Mouse (Mus musculus) embryonic facial prominence, embryonic 10.5 days (tissue): Measurements from ENCODE around the gene Cd28. TPM values are rescaled to one million over a fixed set of nuclear protein-coding genes. Genes with fewer than 3 reads are reported as not detected.

Experiments
- DNase-seq: peaks from one replicate; pipeline ENCODE4 v3.0.0-alpha.2; 2017; ENCODE audit warnings: low spot score
- H3K27ac ChIP-seq: fragments of 300-500 bp; sonication (generic); replicated peaks from 2 replicates; pipeline ENCODE4 v1.5.1; 2016; ENCODE audit warnings: mild to moderate bottlenecking
- H3K27me3 ChIP-seq: fragments of 300-500 bp; sonication (generic); replicated peaks from 2 replicates; pipeline ENCODE4 v1.6.1; 2016; ENCODE audit warnings: low read depth, mild to moderate bottlenecking; ENCODE audit not compliant: poor library complexity, severe bottlenecking
- H3K36me3 ChIP-seq: fragments of 300-500 bp; sonication (generic); replicated peaks from 2 replicates; pipeline ENCODE4 v1.6.1; 2016; ENCODE audit warnings: mild to moderate bottlenecking, moderate library complexity
- H3K4me1 ChIP-seq: fragments of 300-500 bp; sonication (generic); 2 replicates; pipeline ENCODE4 v1.6.1; 2016
- H3K4me3 ChIP-seq: fragments of 300-500 bp; sonication (generic); 2 replicates; pipeline ENCODE4 v1.5.1; 2016; ENCODE audit warnings: mild to moderate bottlenecking, moderate library complexity
- H3K9me3 ChIP-seq: fragments of 300-500 bp; sonication (generic); 2 replicates; pipeline ENCODE4 v1.6.1; 2016; ENCODE audit warnings: mild to moderate bottlenecking
- WGBS: fragments of 180-500 bp; shearing (Covaris S2); methylation state at CpG from one replicate; pipeline ENCODE4 v1.1.7; 2016; 5-methylcytosine and 5-hydroxymethylcytosine counted together
- polyA plus RNA-seq: library from polyadenylated mRNA; unstranded; fragments of >200 nt; fragmentation: Nextera tagmentation; extraction: Ambion mirVana; gene quantifications from 2 replicates; pipeline ENCODE4 v1.2.1, GENCODE M21; 2016

The Cd28 gene
- 0.09 and 0.11 TPM in 2 replicates for polyA plus RNA-seq

DNA sequence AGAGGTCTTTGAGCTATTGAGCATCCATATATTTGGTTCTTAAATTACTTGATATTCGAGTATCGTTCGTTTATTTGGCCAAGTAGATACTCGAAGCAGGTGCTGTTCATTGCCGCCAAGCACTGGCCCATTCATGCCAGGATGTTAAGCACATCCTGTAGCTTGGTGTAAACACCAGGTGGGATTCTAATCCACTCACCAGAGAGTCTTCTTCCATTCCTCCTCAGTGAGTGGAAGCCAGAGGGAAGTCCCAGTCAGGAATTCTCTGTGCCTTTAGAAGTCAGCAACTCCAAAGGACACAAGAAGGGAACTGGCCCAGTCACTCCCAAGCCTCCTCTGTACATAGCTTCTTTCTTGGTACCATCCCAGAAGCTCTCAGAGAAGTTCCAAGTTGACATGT, at the start of gene Cd28:
Cd28 (plus strand) TSS at position 234 of the 400 bp plus-strand sequence.
- WGBS: 87% methylated on average over 5 of the region's 5 CpGs
- no peak for DNase-seq
- Histone ChIP-seq H3K36me3 (no peaks in the 10 kb centered on the region), H3K4me3 (no peak within 1 kb of the TSS), H3K9me3 (0 out of 2 replicates have a peak, but pooled peaks cover 3% of the 10 kb centered on the region), H3K4me1 (no peaks in the 10 kb centered on the region), H3K27ac (no peak within 1 kb of the TSS), H3K27me3 (no peaks in the 10 kb centered on the region)

DNA sequence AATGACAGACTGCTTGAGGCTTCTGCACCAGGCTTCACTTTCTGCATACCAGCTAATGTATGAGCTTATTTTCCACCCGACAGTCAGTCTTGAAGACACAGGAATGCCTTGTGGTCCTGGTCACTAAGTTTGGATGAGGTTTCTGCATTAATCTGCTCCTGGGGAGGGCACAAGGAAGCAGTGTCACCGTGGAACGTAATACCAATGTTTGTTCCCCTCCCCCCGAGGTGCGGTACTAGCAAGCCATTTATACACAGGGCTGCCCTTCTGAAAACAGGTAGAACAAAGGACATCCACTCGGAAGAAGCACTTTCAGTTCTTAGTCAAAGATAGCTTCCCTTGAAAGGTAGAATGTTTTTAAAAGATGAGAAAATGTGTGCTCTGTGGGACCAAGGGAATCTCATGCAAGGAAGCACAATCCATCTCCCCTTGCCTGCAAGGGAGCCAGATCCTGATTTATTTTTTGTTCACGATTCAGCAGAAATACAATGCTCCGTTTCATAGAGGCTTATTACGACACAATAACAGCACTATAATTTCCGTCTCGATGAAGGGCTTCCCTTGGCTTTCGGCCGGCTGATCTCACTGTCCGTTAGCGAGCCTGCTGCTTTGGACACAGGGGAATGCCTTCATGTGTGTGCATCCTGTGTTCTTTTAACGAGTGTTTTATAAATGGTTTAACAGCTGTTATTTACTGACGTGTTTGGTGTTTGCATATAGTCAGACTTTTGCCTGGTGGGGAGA, 48.6 kb upstream of the Cd28 start:
- no peak for DNase-seq
- Histone ChIP-seq H3K36me3 (no peaks in the 10 kb centered on the region), H3K9me3 (no peaks in the 10 kb centered on the region), H3K4me3 (no peak overlapping the region), H3K27me3 (no peaks in the 10 kb centered on the region), H3K4me1 (0 out of 2 replicates have a peak, but pooled peaks cover 8% of the 10 kb centered on the region), H3K27ac (no peak overlapping the region)
- 64% methylated on average over 17 of the region's 17 CpGs for WGBS

DNA sequence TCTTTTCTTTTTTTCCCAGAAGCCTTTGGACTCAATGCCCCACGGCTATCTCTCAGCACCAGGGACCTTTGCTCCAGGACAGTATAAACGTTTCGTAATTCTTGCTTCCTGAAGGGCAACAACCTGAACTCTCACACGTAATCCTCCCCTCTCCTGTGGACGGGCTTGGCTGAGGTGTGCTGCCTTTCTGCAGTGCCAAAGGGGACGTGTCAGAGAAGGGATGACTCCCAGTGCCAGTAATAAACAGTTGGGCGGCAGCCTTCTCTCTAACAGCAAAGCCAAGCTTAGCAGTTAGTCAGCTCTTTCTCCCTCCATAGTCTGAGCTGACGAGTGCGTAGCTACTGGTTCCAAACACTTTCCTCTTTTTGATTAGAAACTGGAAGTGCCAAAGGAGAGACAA, 47.6 kb upstream of the Cd28 start:
- no peaks in the 10 kb centered on the region for H3K36me3 ChIP-seq
- no peaks in the 10 kb centered on the region for H3K9me3 ChIP-seq
- no peak overlapping the region for H3K27ac ChIP-seq
- no peak overlapping the region for H3K4me3 ChIP-seq
- 71% methylated on average over 9 of the region's 9 CpGs for WGBS
- H3K27me3 ChIP-seq: no peaks in the 10 kb centered on the region
- 0 out of 2 replicates have a peak, but pooled peaks cover 8% of the 10 kb centered on the region for H3K4me1 ChIP-seq
- DNase-seq: no peak

DNA sequence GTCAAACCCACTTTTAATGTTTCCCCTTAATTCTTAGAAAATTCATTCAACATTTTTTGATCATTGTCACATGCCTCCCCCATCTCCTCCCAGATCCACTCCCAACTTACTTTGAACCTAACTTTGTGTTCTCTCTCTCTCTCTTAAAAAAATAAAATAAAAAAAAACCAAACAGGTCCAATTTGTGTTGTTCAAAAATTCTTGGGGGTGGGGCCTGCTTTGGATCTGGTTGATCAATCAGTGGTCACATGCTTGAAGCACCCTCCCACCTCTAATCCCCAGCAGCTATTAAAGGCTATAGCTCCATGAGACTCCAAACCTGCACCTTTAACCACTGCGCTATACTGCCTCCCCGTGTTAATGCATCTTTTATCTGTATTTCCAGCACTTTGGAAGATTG, 46.9 kb upstream of the Cd28 start:
- DNase-seq: no peak
- WGBS: 99% methylated on average over 2 of the region's 2 CpGs
- H3K27ac ChIP-seq: no peak overlapping the region
- H3K4me3 ChIP-seq: no peak overlapping the region
- H3K9me3 ChIP-seq: no peaks in the 10 kb centered on the region
- no peaks in the 10 kb centered on the region for H3K27me3 ChIP-seq
- no peaks in the 10 kb centered on the region for H3K36me3 ChIP-seq
- 0 out of 2 replicates have a peak, but pooled peaks cover 8% of the 10 kb centered on the region for H3K4me1 ChIP-seq

DNA sequence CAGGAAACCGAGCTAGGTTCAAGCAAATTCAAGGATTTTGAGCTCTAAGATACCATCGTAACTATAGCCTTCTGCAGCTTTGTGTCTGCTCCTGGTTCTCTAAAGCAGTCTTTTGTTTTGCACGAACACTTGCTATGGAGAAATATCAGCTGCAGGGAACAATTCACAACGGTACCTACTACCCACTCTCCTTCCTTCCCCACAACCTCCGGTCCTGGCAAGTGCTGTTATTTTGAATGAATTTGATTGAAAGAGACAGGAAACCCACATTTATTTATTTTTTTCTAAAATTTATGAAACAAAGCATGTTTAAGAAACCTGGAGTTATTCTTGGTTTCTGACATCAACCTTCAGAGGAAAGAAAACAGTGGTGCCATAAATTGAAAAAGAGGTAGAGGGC, 46.4 kb upstream of the Cd28 start:
- Histone ChIP-seq H3K36me3 (no peaks in the 10 kb centered on the region), H3K27ac (no peak overlapping the region), H3K27me3 (no peaks in the 10 kb centered on the region), H3K4me3 (no peak overlapping the region), H3K4me1 (0 out of 2 replicates have a peak, but pooled peaks cover 8% of the 10 kb centered on the region), H3K9me3 (no peaks in the 10 kb centered on the region)
- 87% methylated on average over 5 of the region's 5 CpGs for WGBS
- DNase-seq: no peak

DNA sequence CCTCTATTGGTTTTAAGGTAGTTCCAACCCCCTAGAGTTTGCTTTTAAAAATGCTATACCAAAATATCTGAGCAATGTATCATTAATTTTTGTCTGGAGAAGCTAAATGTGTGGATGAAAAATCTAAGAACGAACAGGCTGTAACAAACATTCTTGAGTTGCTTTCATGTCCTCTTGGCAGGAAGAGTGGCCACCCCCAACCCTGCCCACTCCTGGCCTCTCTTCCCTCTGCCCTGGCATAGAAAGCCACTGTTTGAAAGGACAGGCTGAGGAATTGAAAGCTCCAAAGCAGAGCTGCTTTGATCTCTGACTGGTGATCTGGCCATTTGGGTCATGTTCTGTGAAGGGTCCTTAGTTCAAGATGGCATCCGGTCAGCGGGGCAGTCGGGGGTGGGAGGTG, 32.8 kb upstream of the Cd28 start:
- H3K36me3 ChIP-seq: no peaks in the 10 kb centered on the region
- 90% methylated on average over 4 of the region's 4 CpGs for WGBS
- no peak overlapping the region for H3K27ac ChIP-seq
- H3K4me1 ChIP-seq: no peaks in the 10 kb centered on the region
- H3K4me3 ChIP-seq: no peak overlapping the region
- no peaks in the 10 kb centered on the region for H3K9me3 ChIP-seq
- DNase-seq: no peak
- H3K27me3 ChIP-seq: no peaks in the 10 kb centered on the region

DNA sequence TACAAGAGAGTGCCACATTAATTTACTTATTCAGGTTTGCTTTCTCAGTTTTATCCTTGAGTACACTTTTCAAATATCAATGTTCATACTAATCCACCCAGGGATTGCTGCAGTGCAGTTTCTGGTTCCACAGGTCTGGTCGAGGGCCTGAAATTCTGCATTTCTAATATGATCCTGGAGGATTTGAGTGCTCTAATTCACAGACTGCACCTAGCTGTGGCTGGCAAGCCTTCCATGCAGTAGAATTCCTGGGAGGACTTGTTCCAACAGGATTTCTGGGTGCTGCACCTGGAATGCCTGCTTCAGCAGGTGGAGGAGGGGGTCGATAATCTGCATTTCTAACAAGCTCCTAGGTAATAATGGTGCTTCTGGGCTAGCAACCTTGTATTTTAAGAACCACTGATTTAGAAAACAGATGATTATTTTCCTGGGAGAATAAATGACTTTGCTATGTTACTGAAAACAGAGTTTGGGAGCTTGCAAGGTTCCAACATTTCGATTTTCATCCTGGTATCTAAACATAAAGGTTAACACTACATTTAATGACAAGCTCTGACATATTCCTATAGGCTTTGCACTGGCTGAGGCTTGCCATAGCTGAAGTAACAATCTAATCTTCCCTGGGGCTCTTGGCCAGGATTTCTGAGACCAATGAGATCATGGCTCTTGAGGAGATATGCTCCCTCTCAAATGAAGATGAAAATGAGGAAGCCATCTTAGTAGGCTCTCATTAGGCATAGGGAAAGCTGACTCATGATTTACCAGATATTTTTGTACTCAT, 20.3 kb upstream of the Cd28 start:
- Histone ChIP-seq H3K4me1 (no peaks in the 10 kb centered on the region), H3K27me3 (no peaks in the 10 kb centered on the region), H3K36me3 (no peaks in the 10 kb centered on the region), H3K4me3 (no peak overlapping the region), H3K9me3 (no peaks in the 10 kb centered on the region), H3K27ac (no peak overlapping the region)
- WGBS: 79% methylated on average over 3 of the region's 3 CpGs
- DNase-seq: no peak

DNA sequence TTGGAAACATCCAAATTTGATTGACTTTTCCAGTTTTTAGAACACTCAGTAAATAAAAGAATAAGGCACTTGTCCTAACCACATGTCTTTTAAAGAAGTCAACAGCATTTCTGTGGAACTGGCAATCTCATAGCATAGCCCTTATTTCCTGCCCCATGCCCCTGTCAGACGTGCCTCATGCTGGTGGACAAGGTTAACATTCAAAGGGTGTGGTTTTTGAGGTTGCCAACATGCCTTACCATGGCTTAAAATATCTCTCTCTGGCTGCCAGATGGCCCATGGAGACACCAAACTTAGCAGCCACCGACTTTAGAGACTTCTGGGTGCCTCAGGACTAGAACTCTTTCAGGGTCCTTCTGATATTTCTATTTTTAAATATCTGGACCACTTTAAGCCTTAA, 14.0 kb upstream of the Cd28 start:
- Histone ChIP-seq H3K27ac (no peak overlapping the region), H3K36me3 (no peaks in the 10 kb centered on the region), H3K9me3 (no peaks in the 10 kb centered on the region), H3K4me1 (no peaks in the 10 kb centered on the region), H3K4me3 (no peak overlapping the region), H3K27me3 (no peaks in the 10 kb centered on the region)
- WGBS: 66% methylated on average over 2 of the region's 2 CpGs
- no peak for DNase-seq

DNA sequence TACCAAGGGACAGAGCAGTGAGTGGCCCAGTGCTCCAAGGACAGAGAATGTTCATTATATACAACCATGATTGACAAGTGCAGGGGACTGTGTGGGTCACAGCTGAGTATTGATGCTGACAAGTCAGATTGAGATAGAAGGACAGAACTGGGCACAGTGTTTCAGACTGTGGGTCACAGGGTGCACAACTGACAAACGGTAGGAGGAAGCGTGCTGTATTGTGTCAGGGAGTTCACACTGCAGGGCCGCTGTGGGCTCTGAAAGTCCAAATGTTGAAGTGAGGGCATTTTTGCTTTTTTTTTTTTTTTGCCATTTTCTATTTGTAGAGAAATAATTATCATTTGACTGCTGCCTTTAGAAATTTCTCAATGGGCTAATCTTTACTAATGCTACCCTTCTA, 3.4 kb upstream of the Cd28 start:
- H3K27me3 ChIP-seq: no peaks in the 10 kb centered on the region
- 86% methylated on average over 3 of the region's 3 CpGs for WGBS
- H3K9me3 ChIP-seq: no peaks in the 10 kb centered on the region
- no peaks in the 10 kb centered on the region for H3K36me3 ChIP-seq
- DNase-seq: no peak
- H3K4me1 ChIP-seq: no peaks in the 10 kb centered on the region
- H3K4me3 ChIP-seq: no peak overlapping the region
- no peak overlapping the region for H3K27ac ChIP-seq

DNA sequence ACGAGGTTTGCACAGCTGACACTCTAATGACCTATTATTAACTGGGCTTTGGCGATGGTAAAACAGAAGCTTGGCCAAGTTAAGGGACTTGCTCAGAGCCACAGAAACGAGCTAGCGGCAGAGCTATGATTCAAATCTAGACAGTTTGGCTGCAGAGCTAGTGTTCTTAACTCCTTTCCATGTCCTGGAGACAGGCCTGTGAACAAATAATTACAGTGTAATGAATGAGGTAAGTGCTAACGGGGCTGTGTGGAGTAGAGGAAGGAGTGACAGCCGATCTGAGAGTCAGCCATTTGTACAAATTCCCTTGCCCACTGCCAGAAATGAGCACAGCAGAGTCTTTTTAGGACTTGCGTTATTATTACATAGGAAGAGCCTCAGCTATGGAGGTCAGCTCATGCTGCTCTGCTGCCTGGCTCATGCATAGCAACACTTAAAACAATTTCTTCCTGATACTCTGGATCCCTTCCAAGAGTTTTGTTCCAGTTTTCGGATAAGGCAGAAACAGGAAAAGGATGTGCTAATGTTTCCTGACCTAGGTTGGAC, 876 bp upstream of the Cd28 start:
- no peak overlapping the region for H3K4me3 ChIP-seq
- DNase-seq: no peak
- WGBS: 77% methylated on average over 8 of the region's 8 CpGs
- H3K4me1 ChIP-seq: no peaks in the 10 kb centered on the region
- no peak overlapping the region for H3K27ac ChIP-seq
- no peaks in the 10 kb centered on the region for H3K27me3 ChIP-seq
- no peaks in the 10 kb centered on the region for H3K36me3 ChIP-seq
- H3K9me3 ChIP-seq: 0 out of 2 replicates have a peak, but pooled peaks cover 3% of the 10 kb centered on the region

DNA sequence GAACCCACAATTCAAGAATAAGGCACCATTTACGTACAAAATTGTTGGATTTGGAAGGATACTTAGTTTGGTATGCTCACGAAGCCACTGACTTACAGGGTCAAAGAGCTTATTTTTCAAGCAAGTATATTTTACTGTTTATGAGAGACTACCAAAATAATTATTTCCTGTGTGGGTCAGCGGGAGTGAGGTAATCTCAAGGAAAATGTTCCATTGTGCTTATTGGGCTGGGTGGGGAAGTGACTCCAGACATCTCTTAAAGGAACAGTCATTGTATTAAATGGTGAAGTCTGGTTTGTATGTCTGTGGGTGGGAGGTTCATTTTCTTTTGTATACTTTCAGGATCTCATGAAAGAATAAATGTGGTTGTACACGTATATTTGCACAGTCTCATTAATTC, 2.0 kb downstream of the Cd28 start:
- no peaks in the 10 kb centered on the region for H3K4me1 ChIP-seq
- no peaks in the 10 kb centered on the region for H3K27me3 ChIP-seq
- 0 out of 2 replicates have a peak, but pooled peaks cover 3% of the 10 kb centered on the region for H3K9me3 ChIP-seq
- WGBS: 84% methylated on average over 4 of the region's 4 CpGs
- H3K27ac ChIP-seq: no peak overlapping the region
- H3K36me3 ChIP-seq: no peaks in the 10 kb centered on the region
- no peak overlapping the region for H3K4me3 ChIP-seq
- DNase-seq: no peak

DNA sequence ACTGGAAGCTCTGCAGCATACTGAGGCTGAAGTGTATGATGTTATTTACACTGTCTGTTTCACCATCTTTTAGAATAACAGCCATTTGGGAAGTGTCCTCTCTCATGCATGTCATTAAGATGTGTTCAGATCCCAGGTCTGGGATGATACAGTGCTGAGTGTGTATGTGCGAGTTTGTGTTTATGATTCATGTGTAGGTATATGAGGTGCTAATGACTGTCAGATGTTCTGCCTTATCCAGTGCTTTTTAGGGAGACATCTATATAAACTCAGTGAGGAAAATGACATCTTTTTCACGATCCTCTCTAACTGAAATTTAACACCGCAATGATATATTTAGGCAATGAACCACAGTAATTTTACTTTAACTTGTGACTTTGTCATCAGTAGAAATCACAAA, 7.0 kb downstream of the Cd28 start:
- Histone ChIP-seq H3K36me3 (no peaks in the 10 kb centered on the region), H3K4me1 (no peaks in the 10 kb centered on the region), H3K27ac (no peak overlapping the region), H3K27me3 (no peaks in the 10 kb centered on the region), H3K9me3 (0 out of 2 replicates have a peak, but pooled peaks cover 6% of the 10 kb centered on the region), H3K4me3 (no peak overlapping the region)
- DNase-seq: no peak
- WGBS: 90% methylated on average over 3 of the region's 3 CpGs
